Mouse (Mus musculus) forebrain, embryonic 15.5 days (tissue): ENCODE data around the gene Lhfpl2. TPM values are rescaled to one million over a fixed set of nuclear protein-coding genes. Genes with fewer than 3 reads are reported as not detected.

Experiments used
- ATAC-seq: fragments of 200-750 bp; cut with Nextera tagmentation; replicated peaks from 2 replicates; pipeline ENCODE4 v1.8.0; 2017; ENCODE audit warnings: mild to moderate bottlenecking, moderate TSS enrichment, moderate library complexity
- H3K27ac ChIP-seq: fragments of 300-500 bp; sonication (generic); replicated peaks from 2 replicates; pipeline ENCODE4 v1.5.1; 2015; ENCODE audit warnings: mild to moderate bottlenecking, inconsistent platforms
- H3K27me3 ChIP-seq: fragments of 300-500 bp; sonication (generic); 2 replicates; pipeline ENCODE4 v1.6.1; 2015; ENCODE audit warnings: inconsistent platforms
- H3K36me3 ChIP-seq: fragments of 300-500 bp; sonication (generic); 2 replicates; pipeline ENCODE4 v1.6.1; 2015; ENCODE audit warnings: mild to moderate bottlenecking, inconsistent platforms
- H3K4me1 ChIP-seq: fragments of 300-500 bp; sonication (generic); 2 replicates; pipeline ENCODE4 v1.6.1; 2015; ENCODE audit warnings: inconsistent platforms
- H3K4me2 ChIP-seq: fragments of 300-500 bp; sonication (generic); replicated peaks from 2 replicates; pipeline ENCODE4 v1.6.1; 2015; ENCODE audit warnings: mild to moderate bottlenecking, inconsistent platforms
- H3K4me3 ChIP-seq: fragments of 300-500 bp; sonication (generic); 2 replicates; pipeline ENCODE4 v1.5.1; 2015; ENCODE audit warnings: mild to moderate bottlenecking, inconsistent platforms
- H3K9ac ChIP-seq: fragments of 300-500 bp; sonication (generic); replicated peaks from 2 replicates; pipeline ENCODE4 v1.6.1; 2015; ENCODE audit warnings: mild to moderate bottlenecking, inconsistent platforms
- H3K9me3 ChIP-seq: fragments of 300-500 bp; sonication (generic); 2 replicates; pipeline ENCODE4 v1.6.1; 2016; ENCODE audit warnings: inconsistent platforms
- WGBS: fragments of 180-500 bp; shearing (Covaris S2); methylation state at CpG from one replicate; pipeline ENCODE4 v1.1.7; 2015; ENCODE audit warnings: mixed read lengths; 5-methylcytosine and 5-hydroxymethylcytosine counted together
- polyA plus RNA-seq: library from polyadenylated mRNA; unstranded; fragments of >200 nt; fragmentation: Nextera tagmentation; extraction: Ambion mirVana; gene quantifications from 2 replicates; pipeline ENCODE4 v1.2.1, GENCODE M21; 2015

Gene Lhfpl2
- polyA plus RNA-seq, 1 experiment from 2014 or later: 14.7 TPM

DNA sequence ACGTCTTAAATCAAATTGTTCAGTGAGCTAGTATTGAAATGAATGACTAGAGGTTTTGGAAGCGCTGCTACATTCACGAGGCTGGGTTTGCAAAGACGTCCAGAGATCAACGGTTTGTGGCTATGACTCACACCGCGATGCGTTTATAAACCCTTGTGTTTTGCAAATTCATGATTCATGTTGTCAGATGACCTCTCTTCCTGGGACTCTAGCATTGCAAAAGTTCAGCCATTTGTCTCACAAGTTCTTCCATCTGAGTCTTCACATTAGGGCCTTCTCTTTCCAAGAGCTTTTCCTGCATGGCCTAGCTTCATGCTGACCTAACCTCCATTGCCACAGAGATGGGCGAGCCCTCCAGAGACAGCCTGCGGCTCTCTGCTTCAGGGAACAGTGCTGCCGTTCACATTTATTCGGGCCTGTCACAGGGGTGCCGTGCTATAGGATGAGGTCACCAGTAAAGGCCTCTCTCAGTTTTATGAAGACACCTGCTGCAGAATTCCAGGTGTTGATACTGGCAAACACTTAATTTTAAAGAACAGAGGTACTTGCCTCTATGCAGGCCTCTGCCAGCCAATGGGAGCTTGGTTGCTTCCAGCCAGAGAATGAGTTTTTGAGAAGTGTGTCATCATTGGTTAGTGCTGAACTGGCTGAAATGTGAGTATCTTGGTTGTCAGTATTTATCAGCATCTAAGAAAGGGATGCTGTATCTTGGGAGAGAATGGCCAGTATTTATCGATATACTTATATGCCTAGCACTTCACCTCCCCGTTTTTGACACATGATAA is 97.1 kb downstream of the Lhfpl2 start:
- Histone ChIP-seq H3K36me3 (no peaks in the 10 kb centered on the region), H3K9me3 (no peaks in the 10 kb centered on the region), H3K4me3 (no peak overlapping the region), H3K4me1 (no peaks in the 10 kb centered on the region), H3K4me2 (no peak overlapping the region), H3K27ac (no peak overlapping the region), H3K27me3 (no peaks in the 10 kb centered on the region), H3K9ac (no peak overlapping the region)
- ATAC-seq: no peak
- WGBS: 87% methylated on average over 15 of the region's 15 CpGs

DNA sequence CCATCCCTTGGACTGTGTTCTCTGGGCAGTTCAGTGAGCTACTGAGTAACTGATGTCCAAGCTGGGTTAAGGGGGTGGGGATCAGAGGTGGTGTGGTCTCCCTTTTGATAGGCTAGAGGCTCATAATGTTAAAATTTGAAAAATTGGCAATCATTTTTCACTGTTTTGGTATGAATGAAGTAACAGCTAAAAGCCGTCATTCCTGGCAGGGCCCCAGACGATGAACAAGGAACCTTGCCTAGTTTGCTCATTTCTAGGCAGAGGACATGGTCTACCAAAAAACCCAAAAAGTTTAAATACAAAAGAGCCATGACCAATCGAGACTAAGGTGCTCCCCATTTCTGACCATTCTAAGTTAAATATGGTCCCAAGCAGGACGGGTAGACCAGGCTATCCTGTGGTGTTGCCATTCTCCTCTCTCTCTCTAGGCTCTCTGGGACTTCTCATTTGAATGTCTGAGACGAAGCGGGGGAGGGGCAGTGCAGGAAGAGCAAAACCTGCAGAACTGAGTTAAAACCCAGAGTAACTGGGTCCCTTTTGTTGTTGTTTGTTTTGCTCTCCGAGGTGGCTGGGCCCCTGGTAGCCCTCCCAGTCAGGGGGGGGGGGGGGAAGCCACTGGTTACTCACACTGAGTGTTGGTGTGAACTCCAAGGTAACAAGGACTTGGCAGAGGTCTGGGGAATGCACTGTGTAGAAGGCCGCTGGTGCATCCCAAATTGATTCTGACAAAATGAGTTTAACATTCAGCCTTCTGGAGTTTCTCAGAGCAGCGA is 98.2 kb downstream of the Lhfpl2 start:
- no peak for ATAC-seq
- WGBS: 45% methylated on average over 9 of the region's 9 CpGs
- Histone ChIP-seq H3K27ac (no peak overlapping the region), H3K27me3 (no peaks in the 10 kb centered on the region), H3K4me1 (no peaks in the 10 kb centered on the region), H3K9me3 (no peaks in the 10 kb centered on the region), H3K4me2 (no peak overlapping the region), H3K4me3 (no peak overlapping the region), H3K9ac (no peak overlapping the region), H3K36me3 (no peaks in the 10 kb centered on the region)

DNA sequence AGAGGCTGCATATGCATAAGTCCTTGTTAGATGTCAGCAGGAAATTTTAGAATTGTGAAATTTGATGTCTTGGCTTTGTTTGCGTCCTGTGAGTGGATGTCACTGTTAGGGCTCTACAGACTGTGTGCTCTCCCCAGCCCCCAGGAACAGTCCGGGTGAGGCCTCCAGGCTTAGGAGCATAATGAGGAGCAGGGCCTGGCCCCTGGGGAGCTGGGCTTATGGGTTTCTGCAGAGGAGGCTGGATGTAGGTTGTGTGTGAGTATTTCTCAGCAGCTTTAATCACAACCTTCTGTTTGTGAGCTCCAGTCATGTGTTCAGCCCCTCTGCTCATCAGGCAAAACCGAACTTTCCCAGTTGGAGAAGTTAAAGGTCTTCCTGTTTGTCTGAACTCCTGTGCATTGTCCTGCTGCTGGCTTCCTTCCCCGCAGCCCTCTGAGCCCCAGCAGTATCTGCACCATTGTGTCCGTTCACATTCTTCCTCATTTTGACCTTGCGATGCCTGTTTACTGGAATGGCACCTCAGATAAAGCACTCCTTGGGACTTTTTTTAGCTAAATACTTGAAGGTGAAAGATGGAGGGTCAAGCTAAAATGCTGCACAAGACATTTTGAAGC is 101.4 kb downstream of the Lhfpl2 start:
- no peak overlapping the region; the same call in 1 of the 2 replicates for H3K27ac ChIP-seq
- 53% methylated on average over 6 of the region's 6 CpGs for WGBS
- no peaks in the 10 kb centered on the region for H3K27me3 ChIP-seq
- no peaks in the 10 kb centered on the region for H3K9me3 ChIP-seq
- no peaks in the 10 kb centered on the region for H3K4me1 ChIP-seq
- H3K4me3 ChIP-seq: no peak overlapping the region
- no peaks in the 10 kb centered on the region for H3K36me3 ChIP-seq
- no peak for ATAC-seq
- H3K9ac ChIP-seq: no peak overlapping the region
- H3K4me2 ChIP-seq: no peak overlapping the region

DNA sequence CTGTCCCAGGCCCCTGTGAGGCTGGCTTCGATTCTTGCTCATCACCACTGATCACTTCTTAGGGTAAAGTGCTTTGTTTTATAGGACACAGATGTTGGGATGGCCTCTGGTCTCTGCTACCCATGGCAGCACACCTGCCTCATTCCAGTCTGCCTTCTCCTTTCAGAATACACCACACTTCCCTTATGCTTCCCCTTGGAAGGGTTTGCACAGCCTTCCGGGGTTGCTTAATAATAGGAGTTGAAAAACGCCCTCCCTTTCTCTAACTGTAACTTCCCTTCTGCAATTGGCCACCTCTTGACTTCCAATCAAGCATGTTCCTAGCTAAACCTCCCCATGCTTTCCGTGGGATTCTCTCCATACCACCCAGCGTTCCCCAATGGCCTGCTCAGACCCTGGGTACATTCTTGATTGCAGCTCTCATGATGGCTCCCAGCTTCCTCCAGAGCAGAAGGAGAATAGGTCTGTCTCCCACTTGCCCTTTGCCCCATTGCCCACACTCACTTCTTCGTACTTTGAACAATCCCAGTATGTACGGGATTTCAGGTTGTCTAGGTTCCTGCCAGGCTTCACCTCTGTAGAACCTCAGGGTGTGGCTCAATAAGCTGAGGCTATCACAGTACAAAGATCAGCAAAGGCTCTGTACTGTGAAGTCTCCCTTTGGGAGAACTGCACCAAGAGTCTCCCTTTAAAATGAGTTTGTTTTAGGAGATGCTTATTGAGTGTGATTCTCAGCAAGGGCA is 102.1 kb downstream of the Lhfpl2 start:
- H3K9me3 ChIP-seq: no peaks in the 10 kb centered on the region
- H3K4me1 ChIP-seq: no peaks in the 10 kb centered on the region
- H3K27me3 ChIP-seq: no peaks in the 10 kb centered on the region
- ATAC-seq: no peak
- H3K36me3 ChIP-seq: no peaks in the 10 kb centered on the region
- H3K4me3 ChIP-seq: no peak overlapping the region
- 90% methylated on average over 7 of the region's 7 CpGs for WGBS
- H3K4me2 ChIP-seq: no peak overlapping the region
- H3K27ac ChIP-seq: no peak overlapping the region
- H3K9ac ChIP-seq: no peak overlapping the region

DNA sequence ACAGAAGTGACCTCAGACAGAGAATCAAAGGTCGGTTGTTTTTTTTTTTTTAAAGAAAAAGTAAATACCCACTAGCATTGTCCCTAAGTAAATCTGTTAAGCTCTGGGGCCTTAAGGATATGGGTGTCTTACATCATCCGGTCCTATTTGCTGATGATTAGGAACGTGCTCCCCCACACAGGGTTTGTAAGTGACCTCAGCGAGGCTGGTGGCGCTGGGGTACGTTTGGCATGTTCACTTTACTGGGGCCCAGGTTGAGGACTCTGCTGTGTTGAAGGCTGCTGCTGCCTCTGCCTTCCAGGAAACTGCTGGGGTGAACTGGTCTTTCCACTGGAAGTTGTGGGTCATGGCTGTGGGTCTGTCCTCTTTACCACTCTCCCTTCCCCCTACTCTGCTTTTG is 106.9 kb downstream of the Lhfpl2 start:
- no peak overlapping the region for H3K4me2 ChIP-seq
- no peaks in the 10 kb centered on the region for H3K4me1 ChIP-seq
- no peak overlapping the region for H3K4me3 ChIP-seq
- no peaks in the 10 kb centered on the region for H3K36me3 ChIP-seq
- H3K27me3 ChIP-seq: no peaks in the 10 kb centered on the region
- 82% methylated on average over 6 of the region's 6 CpGs for WGBS
- ATAC-seq: no peak
- H3K9me3 ChIP-seq: no peaks in the 10 kb centered on the region
- no peak overlapping the region for H3K27ac ChIP-seq
- no peak overlapping the region for H3K9ac ChIP-seq

DNA sequence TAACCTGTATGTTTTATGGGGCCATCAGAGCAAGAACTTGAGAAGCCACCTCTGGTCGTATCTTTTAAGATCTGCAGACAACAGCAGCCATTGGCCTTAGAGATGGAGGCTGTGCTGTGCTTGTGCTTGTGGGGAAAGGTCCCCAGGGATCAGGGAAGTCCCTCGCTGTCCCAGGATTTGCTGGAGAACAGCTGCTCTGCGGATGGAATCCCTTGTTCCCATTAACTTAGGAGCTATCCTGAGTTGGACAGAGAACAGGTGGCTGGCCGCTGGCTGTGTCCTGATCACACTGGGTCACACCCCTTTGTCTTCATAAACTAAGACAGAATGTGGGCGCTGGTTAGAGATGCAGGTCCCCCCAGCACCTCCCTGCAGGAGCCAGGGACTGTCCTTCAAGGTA is 110.7 kb downstream of the Lhfpl2 start:
- ATAC-seq: no peak
- Histone ChIP-seq H3K27ac (no peak overlapping the region), H3K4me1 (0 out of 2 replicates have a peak, but pooled peaks cover 5% of the 10 kb centered on the region), H3K27me3 (no peaks in the 10 kb centered on the region), H3K36me3 (no peaks in the 10 kb centered on the region), H3K4me3 (no peak overlapping the region), H3K4me2 (no peak overlapping the region), H3K9me3 (no peaks in the 10 kb centered on the region), H3K9ac (no peak overlapping the region)
- WGBS: 88% methylated on average over 5 of the region's 5 CpGs

DNA sequence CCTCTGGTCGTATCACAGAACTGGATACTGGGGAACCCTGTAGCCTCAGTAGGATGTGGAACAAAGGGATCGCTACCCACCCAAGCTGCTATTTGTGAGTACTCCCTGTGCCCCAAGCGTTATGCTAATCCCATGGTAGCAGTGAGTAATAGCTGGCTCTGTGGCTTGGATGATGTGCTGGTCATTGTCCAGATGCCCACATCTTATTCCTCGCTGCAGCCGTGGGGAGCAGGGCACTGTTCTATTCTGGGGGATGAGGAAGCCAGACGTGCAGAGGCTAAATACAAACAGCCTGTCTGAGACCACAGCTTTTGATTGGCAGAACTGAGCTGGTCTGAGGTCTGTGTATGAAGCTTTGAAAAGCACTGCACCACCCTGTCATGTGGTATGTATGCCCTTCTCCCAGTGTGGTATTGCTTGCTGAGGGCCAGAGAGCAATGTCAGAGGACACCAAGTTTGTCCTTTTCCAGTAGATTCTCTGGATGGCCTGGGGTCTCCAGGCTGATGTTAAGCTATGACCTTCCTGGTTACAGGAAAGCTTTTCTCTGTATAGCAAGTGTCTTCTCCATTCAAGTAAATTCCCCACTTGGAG is 111.8 kb downstream of the Lhfpl2 start:
- H3K4me3 ChIP-seq: no peak overlapping the region
- no peaks in the 10 kb centered on the region for H3K36me3 ChIP-seq
- no peaks in the 10 kb centered on the region for H3K27me3 ChIP-seq
- H3K9me3 ChIP-seq: no peaks in the 10 kb centered on the region
- peaks cover 15% of the 10 kb centered on the region for H3K4me1 ChIP-seq
- H3K27ac ChIP-seq: no peak overlapping the region
- no peak for ATAC-seq
- H3K4me2 ChIP-seq: no peak overlapping the region
- no peak overlapping the region for H3K9ac ChIP-seq
- WGBS: 47% methylated on average over 6 of the region's 6 CpGs

DNA sequence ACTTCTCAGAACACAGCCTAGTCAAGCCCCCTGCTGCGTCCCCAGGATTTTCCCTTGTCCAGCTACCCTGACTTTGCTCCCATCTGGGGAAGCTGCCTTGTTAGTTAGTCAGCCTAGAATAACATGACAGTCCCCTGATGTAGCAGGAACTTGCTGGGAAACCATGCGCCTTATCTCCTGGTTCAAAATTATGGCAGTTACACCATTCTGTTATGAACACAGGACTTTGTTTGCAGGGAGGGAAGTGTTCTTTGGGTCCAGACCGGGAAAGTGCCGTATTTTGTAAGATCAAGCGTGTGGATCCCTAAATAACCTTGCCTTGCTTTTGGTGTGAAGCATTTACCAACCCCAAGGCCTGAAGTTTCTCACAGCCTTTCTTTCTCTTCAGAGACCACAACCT is 114.0 kb downstream of the Lhfpl2 start:
- no peaks in the 10 kb centered on the region for H3K27me3 ChIP-seq
- WGBS: 45% methylated on average over 5 of the region's 5 CpGs
- H3K4me1 ChIP-seq: peaks cover 23% of the 10 kb centered on the region
- no peak overlapping the region for H3K4me3 ChIP-seq
- no peaks in the 10 kb centered on the region for H3K9me3 ChIP-seq
- no peak overlapping the region for H3K27ac ChIP-seq
- no peak for ATAC-seq
- H3K4me2 ChIP-seq: no peak overlapping the region
- no peaks in the 10 kb centered on the region for H3K36me3 ChIP-seq
- no peak overlapping the region for H3K9ac ChIP-seq

DNA sequence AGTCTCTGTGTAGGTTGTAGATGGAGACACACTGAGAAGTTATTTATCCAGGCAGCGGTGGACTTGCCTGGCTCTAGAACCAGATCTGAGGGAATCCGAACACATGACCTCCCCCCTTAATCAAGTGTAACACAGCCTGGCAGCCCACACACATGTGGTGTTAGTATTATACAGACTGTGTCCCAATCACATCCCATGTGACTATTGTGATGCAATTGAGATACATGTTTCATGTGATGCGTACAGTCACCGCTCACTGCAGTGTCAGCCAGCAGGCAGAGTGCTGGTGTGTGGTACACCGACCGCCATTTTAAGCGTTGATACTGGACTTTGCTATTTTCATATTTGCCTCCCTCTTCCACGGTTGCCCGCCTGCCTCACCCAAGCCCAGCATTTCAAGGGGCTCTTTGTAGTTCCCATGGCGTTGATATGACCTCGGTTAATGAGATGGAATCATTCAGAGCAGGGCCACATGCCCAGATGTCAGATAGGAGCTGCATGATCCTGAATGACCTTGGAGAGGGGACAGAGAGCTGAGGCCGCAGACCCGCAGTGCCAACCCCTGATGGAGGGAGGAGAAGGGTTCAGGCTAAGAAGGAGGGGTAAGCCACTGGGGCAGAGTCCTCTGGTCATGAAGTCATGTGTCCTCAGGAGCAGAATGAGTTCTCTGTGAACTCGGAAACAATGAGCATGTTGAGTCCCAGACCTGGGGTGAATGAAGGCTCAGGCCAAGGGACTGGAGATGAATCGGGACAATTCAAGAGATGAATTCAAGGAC is 115.1 kb downstream of the Lhfpl2 start:
- Histone ChIP-seq H3K4me2 (no peak overlapping the region), H3K9me3 (no peaks in the 10 kb centered on the region), H3K9ac (no peak overlapping the region), H3K36me3 (no peaks in the 10 kb centered on the region), H3K4me3 (no peak overlapping the region), H3K27ac (no peak overlapping the region), H3K4me1 (peaks cover 23% of the 10 kb centered on the region), H3K27me3 (no peaks in the 10 kb centered on the region)
- 0 out of 2 replicates have a peak, but pooled peaks have one; percentile 9 for ATAC-seq
- whole genome bisulfite sequencing: 81% methylated on average over 15 of the region's 15 CpGs

DNA sequence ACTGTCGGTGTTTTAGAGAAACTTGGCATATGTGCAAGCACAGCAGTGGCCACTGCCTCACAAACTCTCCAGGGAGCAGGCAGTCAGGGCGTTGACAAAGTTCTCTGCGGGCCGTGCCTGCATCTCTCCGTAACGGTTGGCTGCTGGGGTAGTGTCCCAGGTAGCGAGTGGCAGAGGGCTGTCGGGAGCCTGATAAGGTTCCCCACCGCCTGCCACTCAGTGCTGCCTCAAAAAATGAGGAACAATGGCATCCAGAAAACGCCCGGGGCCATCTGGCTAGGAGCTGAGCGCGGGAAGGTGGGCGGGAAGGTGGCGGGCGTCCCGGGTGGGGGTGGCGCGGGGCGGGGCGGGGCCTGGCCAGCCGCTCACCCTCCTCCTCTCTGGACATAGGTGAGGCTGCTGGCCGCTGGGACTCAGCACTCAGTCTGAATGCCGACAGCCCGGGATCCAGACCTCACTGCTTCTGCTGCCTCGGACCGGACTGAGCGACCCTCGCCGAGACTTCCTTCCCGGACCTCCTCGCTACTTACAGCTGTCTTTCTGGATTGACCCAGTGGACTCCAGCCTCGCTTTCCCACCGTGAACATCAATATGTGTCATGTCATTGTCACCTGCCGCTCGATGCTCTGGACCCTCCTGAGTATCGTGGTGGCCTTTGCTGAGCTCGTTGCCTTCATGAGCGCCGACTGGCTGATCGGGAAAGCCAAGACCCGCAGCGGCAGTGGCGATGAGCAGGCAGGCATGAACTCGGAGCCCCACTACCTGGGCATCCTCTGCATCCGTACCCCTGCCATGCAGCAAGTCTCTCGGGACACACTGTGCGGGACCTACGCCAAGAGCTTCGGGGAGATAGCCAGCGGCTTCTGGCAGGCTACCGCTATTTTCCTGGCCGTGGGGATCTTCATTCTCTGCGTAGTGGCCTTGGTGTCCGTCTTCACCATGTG is 116.3 kb downstream of the Lhfpl2 start:
- Histone ChIP-seq H3K27me3 (no peaks in the 10 kb centered on the region), H3K4me1 (peaks cover 34% of the 10 kb centered on the region), H3K9me3 (no peaks in the 10 kb centered on the region), H3K4me2 (peak overlapping the region; percentile 96), H3K4me3 (peak overlapping the region; percentile 51), H3K27ac (0 out of 2 replicates have a peak overlapping the region, but pooled peaks have one; percentile 0), H3K36me3 (no peaks in the 10 kb centered on the region), H3K9ac (peak overlapping the region; percentile 53)
- peak; percentile 31; the same call in 1 of the 2 replicates for ATAC-seq
- WGBS: 1% methylated on average over 55 of the region's 55 CpGs
